Mouse (Mus musculus) heart, postnatal 36 days (tissue): ENCODE data around the gene Braf. TPM values are rescaled to one million over a fixed set of nuclear protein-coding genes. Genes with fewer than 3 reads are reported as not detected.

Source experiments
- DNase-seq, 2 experiments: peaks; one replicate each; pipeline ENCODE4 v3.0.0; 2021 to 2022
- intact Hi-C: fragments of 180-260 bp; cut with DNase I; formaldehyde crosslinking; loops from one replicate; pipeline ENCODE4 v1.15.1; 2025
- total RNA-seq, 2 experiments: library from RNA; stranded (reverse); gene quantifications; 2 replicates each; pipeline ENCODE4 v1.2.3; 2021

Gene Braf
- total RNA-seq, 2 experiments from 2014 or later, result 14.7 to 20.8 TPM

DNA sequence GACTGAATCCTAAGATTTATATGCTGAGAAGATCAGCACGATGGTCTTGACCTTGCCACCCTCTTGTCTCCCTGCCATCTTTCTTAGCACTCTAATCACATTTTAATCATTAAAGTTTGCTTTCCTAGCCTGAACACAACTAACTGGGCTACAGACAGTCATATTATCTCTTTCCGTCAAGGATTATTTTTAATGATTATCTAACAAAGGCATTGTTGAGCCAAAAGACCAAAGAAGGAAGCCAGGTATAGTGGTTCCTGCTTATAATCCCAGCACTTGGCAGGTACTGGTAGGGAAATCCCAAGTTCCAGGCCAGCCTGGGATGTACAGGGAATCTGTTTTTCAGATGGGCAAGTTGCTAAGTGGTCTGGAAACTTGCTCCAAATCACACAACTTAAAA is 114.0 kb downstream of the Braf start:
- intact Hi-C loops, result loop anchor here (5.0 kb wide), 1 partner anchor 171 kb away; no protein-coding TSS in a partner anchor
- DNase-seq, result no peak

DNA sequence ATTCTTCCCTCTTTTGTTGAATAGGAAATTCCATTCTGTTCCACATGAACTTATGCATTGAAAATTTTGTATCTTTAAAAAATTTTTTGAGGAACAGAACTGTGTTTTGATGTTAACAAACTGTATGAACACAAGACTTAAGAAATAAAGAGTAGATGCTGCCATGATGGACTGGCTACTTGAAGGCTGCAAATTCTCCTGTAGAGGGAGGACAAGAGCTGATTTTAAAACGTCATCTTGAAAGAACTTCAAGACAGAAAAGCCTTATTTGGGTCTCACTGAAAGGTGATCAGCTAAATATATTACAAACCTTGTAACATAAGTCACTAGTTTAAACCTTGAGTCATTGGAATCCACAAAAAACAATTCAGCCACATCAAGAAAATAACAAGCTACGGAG is 115.1 kb downstream of the Braf start:
- intact Hi-C loops, result loop anchor here (5.0 kb wide), 1 partner anchor 172 kb away; no protein-coding TSS in a partner anchor

DNA sequence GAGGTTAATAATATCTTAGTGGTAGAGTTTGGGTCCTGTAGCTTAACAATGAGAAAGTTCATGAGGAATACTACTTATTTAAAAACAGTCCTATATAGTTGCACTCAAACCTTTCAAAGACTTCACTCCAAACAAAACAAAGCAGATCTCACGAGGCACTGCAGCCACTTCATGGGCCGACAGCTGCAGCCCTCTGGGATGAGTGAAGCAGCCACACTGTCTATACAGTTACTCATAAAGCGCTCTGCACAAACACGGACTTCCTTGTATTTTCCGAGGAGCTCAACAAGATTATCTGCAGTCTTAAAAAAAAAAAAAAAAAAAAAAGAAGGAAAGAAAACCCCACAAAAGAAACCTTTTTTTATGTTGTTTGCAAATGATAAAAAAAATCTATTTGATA is 117.9 kb downstream of the Braf start:
- DNase-seq, result no peak
- intact Hi-C loops, result no loop called here

More for the DNA sequence above, 115.1 kb downstream of the Braf start:
- no peak for DNase-seq

DNA sequence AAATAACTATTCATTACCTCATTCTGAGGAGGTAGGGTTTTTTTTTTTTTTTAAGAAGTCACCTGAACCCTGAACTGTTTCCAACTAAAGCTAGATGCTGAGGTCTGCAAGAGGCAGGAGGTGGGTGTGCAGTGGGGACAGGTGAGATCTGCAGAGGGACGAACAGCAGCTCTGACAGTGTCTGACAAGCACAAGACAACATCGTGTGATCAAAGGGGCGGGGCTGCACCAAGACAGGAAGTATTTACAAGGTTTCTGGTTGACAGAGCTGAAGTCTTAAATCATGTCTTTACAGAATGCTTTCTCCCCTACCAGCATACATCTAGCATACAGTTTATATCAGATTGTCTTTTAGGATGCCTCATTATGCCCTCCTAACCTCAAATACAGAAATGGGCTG is 118.4 kb downstream of the Braf start:
- intact Hi-C loops, result no loop called here
- no peak for DNase-seq

DNA sequence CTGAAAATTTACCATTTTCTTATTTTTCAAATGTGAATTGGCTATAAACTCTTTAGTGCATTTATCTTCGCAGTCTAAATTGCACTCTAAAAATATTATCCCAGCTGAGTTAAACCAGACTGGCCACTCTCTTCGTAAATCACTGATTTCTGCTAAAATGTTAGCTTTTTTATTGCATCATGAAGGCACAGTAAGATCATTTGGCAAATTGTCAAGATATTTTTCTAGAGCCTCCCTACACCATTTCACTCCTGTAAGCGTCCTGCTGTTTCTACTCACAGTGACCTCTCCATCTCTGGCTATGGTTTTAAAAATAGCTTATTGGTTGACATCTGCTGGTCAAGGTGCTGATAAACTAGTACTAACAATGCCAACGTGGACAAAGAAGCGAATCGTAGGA is 119.2 kb downstream of the Braf start:
- intact Hi-C loops, result no loop called here
- DNase-seq, result no peak

DNA sequence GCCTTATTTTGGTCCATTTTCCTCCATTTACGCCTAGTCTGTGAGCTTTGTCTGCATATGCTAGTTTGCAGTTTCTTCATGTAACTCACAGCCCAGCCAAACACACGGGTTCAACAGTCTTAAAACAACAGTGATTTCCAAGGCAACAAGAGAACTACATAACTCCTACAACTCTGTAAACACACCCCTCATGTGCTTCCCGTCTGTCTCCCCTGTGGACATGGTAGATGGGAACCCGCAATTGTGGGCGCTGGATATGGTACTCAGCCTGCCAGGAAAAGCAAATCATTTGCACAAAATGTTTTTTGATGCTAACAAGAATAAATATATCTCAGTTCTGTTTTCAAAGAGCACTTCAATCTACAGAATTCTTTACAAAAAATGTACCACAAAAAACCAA is 120.7 kb downstream of the Braf start:
- intact Hi-C loops, result no loop called here
- DNase-seq, result no peak

DNA sequence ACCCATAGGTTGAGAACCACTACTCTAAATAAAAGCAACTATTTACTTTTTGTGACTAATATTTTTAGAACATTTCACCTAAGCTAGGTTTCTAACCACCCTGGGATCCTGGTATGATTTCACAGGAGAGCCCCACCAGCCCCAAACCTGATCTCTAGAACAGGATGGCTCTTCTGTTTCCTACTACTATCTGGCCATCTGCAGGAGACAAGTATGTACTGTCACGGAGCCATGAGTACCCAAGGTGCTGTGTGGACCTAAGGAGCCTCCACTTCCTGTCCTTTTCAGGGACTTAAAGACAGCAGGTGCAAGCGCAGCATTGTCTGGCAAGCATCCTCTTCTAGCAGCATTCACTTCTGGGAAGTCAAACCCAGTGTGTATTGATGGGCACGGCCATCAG is 123.4 kb downstream of the Braf start:
- intact Hi-C loops, result no loop called here

DNA sequence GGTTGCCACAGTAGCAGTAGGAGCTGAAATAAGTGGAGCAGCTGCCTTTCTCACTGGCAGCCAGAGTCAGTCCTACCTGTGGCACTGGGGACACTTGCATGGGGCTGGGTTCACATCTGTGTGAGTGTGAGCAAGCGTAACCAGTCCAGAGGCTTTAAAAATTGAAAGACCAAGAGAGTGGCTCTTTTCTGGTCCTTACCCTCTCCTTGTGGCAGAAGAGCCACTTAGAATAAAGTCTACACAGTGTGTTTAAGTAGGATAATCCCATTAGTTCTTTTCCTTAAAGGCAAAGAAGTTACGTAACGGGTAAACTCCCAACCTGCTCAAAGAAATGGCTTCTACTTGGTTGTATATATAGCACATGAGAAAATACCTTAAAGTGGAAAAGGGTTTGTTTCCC is 124.4 kb downstream of the Braf start:
- intact Hi-C loops, result no loop called here

More for the DNA sequence above, 123.4 kb downstream of the Braf start:
- no peak for DNase-seq

DNA sequence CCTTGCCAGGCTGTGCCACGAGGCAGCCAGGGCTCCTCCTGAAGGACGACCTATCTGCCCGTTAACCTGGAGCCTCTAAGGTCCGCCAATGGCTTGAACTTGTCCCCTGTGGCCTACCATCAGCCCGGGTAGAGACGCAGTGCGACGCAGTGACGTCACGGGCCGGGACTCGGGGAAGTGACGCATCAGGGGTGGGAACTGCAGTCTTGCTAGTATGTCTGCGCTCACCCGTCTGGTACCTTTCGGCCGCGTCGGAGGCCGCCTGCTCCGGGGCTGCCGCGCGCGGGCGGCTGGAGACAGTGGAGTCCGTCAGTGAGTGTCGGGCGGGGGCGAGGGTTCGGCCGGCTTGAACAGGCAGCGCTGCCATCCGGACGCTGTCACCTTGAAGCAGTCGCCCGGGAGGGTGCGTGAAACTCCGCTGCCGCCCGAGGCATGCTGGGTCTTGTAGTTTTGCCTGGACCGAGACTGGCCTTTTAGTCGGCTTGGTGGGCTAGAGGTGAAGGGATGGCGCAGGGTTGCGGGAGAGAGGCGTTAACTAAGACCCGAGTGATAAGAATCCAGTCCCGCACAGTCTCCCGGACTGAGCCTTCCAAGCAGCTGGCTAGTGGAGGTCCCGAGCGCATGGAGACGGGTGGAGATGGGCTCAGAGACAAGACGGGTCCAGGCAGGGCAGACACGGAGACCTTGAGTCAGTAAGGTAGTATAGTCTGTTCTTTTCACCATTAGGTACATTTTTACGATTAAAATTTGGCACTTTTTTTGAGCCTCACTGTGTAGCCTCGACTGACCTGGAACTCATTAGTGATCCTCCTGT is 132.7 kb downstream of the Braf start, which contains the start of gene Ndufb2:
TSS of gene Ndufb2 (plus strand) at position 174 of the 814 bp plus-strand sequence.
- intact Hi-C loops, result loop anchor here (1.0 to 2.0 kb wide), 2 partner anchors 18 to 133 kb away; partner anchors contain the start of gene Braf

More for the DNA sequence above, 124.4 kb downstream of the Braf start:
- no peak for DNase-seq

DNA sequence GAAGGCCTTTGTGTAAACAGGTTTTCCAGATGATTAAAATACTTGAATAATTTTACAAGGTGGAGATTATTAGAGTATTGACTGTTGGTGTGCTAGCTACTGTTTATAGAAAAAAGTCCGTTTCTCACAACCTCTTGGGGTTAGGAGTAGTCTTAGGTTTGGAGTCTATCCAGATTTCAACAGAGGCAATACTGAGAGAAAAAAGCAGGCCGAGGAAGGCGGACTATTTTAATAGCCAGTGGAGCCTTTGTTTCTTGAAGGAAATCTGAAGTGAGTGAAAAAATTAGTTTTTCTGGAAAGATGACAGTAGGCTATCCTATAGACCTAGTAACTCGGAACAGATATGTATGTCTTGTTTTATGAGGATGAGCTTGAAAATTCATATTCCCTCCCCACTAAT is 133.8 kb downstream of the Braf start:
- intact Hi-C loops, result no loop called here
- DNase-seq, result no peak

More for the DNA sequence above, 132.7 kb downstream of the Braf start, which contains the start of gene Ndufb2:
- peak; percentile 95 to 97 for DNase-seq

DNA sequence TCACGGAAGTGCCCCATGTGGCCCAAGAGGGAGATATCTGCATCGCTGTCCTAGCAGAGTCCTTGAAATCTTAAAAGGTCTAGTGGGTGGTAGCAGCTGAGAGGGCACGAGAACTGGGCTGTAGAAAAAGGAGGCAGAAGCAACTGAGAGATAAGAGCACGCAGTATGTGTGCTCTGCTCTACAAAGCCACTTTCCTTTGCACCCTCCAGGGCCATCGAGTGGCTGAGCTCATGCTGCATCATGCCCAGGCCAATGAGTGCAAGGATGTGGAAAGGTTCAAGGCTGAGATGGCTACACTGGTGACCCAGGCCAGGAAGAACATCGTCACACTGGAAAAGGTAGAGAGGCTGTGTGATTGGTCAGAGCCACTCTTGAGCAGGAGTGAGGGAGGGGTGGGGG is 139.7 kb downstream of the Braf start, which contains the start of gene Gm42420:
TSS of gene Gm42420 (plus strand) at position 237 of the 400 bp plus-strand sequence.
- DNase-seq, result no peak
- intact Hi-C loops, result no loop called here

DNA sequence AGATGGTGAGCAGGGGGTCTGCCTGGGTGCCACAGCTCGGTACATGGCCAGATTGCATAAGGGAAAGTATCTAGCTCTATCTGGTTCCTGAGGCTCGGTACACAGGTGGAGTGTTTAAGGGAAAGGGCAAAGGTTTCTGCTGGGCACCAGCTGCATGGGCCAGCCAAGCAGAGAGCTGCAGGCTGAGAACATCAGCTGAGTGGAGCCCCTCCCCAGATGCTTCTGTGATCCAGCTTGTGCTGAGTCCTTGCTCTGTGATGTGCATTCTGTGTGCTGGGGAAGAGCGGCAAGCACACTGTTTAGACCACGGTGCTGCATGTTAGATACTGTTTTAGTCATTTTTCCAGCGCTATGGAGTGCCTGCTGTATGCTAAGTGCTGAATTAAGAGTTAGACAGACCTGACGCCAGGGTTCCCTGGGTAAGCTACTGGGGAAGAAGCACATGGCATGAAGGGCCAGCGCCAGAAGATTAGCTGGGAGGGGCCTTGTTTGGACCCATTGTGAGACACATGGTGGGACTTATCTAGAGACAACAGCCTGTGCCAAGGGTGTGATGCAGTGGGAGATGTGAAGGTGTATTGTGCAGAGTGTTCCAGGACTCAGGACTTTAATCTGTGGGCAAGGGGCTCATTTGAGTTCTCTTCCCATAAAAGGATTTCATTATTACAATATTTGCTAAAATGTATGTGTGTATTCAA is 144.0 kb downstream of the Braf start:
- no peak for DNase-seq
- intact Hi-C loops, result no loop called here

DNA sequence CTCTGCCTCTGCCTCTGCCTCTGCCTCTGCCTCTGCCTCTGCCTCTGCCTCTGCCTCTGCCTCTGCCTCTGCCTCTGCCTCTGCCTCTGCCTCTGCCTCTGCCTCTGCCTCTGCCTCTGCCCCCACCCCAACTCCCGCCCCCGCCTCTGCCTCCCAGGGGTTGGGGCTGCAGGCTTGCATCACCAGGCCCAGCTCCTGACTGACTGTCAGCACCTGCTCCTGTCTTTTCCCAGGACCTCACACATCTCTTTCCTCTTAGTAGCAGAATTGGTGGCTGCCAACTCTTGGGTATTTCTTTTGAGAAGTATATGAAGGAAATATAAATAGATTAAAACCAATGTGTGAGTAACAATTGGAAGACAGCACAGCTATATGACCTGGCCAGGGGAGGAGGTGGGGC is 144.7 kb downstream of the Braf start:
- no peak for DNase-seq
- intact Hi-C loops, result no loop called here

DNA sequence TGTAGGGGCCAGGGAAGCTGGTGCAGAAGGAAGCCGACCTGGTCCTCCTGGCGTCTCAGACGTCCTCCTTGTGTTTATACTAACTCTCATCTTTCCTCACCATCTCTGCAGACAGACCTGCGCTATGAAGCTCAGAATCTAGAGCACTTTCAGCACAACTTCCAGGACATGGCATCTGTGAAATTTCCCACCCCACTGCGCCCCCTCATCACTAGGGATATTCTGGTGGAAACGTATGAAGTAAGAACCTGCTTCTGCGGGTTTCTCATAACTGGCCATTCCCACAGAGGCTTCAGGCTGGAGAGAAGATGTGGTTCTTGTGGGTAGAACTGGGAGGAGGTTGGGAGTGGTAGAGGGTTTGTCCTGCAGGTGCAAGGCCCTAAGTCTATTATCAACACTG is 145.7 kb downstream of the Braf start:
- DNase-seq, result no peak
- intact Hi-C loops, result loop anchor here (10.0 kb wide), 1 partner anchor 375 kb away; the partner anchor contains the start of gene Kdm7a

DNA sequence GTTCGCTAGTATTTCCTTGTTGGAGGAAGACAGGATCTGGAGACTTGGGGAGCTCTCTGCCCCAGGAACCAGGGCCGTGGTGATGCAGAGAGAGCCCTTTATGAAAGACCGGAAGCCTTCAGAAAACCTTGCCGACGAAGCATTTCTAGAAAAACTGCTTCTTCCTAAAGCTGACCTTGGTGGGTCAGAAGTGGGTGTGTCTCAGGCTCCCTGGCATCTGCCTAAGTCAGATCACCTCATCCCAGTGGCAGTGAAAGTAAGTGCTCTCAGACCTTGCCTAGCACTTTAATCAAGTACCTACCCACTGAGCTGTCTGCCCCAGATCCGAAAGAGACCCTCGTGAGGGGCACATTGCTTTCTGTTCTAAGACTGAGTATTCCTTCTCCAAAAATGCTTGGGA is 150.3 kb downstream of the Braf start:
- DNase-seq, result no peak
- intact Hi-C loops, result loop anchor here (2.0 to 10.0 kb wide), 2 partner anchors 18 to 370 kb away; partner anchors contain the start of genes Kdm7a and Ndufb2

DNA sequence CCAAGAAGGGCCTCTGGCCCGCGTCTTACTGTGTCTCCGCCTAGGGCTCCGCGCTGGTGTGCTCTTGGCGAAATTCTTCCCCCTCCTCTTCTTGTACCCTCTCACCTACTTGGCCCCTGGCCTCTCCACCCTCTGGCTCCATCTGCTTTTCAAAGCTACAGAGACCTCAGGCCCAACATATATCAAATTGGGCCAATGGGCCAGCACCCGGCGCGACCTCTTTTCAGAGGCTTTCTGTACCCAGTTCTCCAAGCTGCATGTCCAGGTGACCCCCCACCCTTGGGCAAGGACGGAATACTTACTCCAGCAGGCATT is 150.8 kb downstream of the Braf start:
- DNase-seq, result no peak
- intact Hi-C loops, result loop anchor here (2.0 to 10.0 kb wide), 2 partner anchors 18 to 370 kb away; partner anchors contain the start of genes Kdm7a and Ndufb2

DNA sequence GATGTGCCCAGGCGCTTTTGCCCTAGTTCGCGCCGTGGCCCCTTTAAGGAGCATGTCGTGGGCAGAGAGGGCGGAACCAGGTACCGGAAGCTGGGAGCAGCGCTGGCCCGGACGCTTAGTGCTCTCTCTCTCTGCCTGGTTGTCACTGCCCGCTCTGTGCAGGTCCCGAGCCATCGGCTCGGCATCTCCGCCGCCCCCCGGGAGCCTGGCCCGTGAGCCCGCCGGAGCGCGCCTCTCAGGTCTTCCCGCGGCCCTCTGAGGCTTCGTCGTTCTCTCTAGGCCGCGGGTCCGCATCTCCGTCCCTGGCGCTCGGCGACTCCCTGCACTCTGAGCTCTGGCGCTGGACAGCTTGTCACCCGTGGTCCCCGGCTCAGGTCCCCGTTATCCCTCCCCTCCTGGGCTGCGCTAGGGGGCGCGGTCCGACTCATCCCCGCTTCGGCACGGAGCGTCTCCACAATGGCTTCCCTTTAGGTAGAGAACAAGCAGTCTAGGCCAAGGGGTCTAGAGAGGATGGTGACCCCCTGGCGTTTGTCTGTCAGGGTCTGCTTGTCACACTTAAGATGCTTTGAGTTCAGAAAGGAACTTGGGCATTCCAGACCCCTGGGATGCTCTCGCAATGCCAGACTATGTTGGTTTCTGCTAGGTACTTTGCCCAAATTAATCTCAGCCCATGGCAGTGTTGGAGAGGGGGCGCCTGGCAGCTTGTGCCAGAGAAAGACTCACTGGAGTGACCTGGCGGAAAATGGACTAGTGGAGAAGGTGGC is 151.3 kb downstream of the Braf start, which contains the start of gene Adck2:
TSS of gene Adck2 (plus strand) at position 83 of the 764 bp plus-strand sequence.
- intact Hi-C loops, result loop anchor here (2.0 to 10.0 kb wide), 2 partner anchors 19 to 369 kb away; partner anchors contain the start of genes Kdm7a and Ndufb2
- peak; percentile 82 for DNase-seq

DNA sequence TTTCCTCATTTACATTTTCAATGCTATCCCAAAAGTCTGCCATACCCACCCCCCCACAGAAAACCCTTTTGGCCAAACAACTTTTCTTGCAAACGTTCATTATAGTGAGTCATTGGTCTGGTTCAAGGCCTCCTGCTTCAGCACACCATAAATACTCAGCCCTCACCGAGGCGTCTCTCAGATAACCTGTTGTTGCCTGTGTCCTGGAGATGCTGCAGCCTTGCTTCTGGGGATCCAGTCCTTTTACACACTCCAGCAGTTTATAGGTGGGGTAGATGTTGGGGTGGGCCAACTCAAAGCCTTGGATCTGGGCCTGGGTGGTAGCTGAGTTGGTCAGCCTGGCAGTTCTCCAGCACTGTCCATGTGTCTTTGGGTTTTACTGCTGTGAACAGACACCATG is 154.8 kb downstream of the Braf start:
- intact Hi-C loops, result loop anchor here (10.0 kb wide), 1 partner anchor 366 kb away; the partner anchor contains the start of gene Kdm7a
- DNase-seq, result no peak

DNA sequence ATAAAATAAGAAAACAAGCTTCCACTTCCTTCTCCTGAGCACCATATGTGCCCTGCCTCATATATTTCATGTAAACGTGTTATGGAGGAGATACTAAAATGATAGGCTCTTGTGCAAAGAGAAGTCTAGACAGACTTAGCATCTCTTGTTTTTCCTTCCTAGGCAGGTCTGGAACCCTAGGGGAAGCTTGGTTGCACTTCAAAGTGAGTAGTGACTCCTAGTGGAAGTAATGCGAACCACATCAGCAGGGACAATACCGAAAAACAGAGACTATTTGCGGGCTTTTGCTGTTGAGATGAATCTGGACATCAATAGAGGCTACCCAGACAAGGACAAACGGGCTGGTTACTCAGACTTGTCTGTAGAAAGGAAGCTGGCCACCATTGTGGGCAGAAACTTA is 157.7 kb downstream of the Braf start:
- intact Hi-C loops, result loop anchor here (1.0 to 2.0 kb wide), 2 partner anchors 104 to 213 kb away; no protein-coding TSS in a partner anchor
- DNase-seq, result no peak
